Mouse (Mus musculus) midbrain, embryonic 13.5 days (tissue): ENCODE measurements around the gene Tff2. TPM values are rescaled to one million over a fixed set of nuclear protein-coding genes. Genes with fewer than 3 reads are reported as not detected.

ENCODE experiments used
- ATAC-seq: fragments of 200-750 bp; cut with Nextera tagmentation; 2 replicates; pipeline ENCODE4 v1.8.0; 2017; ENCODE audit warnings: mild to moderate bottlenecking, moderate TSS enrichment, moderate library complexity
- H3K27ac ChIP-seq: fragments of 300-500 bp; sonication (generic); 2 replicates; pipeline ENCODE4 v1.5.1; 2015; ENCODE audit warnings: inconsistent platforms, mild to moderate bottlenecking, moderate library complexity
- H3K27me3 ChIP-seq: fragments of 300-500 bp; sonication (generic); 2 replicates; pipeline ENCODE4 v1.6.1; 2015; ENCODE audit warnings: mild to moderate bottlenecking, inconsistent platforms
- H3K36me3 ChIP-seq: fragments of 300-500 bp; sonication (generic); 2 replicates; pipeline ENCODE4 v1.6.1; 2015; ENCODE audit warnings: mild to moderate bottlenecking, inconsistent platforms
- H3K4me1 ChIP-seq: fragments of 300-500 bp; sonication (generic); replicated peaks from 2 replicates; pipeline ENCODE4 v1.6.1; 2015; ENCODE audit warnings: inconsistent platforms
- H3K4me2 ChIP-seq: fragments of 300-500 bp; sonication (generic); replicated peaks from 2 replicates; pipeline ENCODE4 v1.6.1; 2015; ENCODE audit warnings: moderate library complexity, mild to moderate bottlenecking, inconsistent platforms
- H3K4me3 ChIP-seq: fragments of 300-500 bp; sonication (generic); replicated peaks from 2 replicates; pipeline ENCODE4 v1.5.1; 2015; ENCODE audit warnings: mild to moderate bottlenecking, inconsistent platforms
- H3K9ac ChIP-seq: fragments of 300-500 bp; sonication (generic); replicated peaks from 2 replicates; pipeline ENCODE4 v1.6.1; 2015; ENCODE audit warnings: mild to moderate bottlenecking, inconsistent platforms
- H3K9me3 ChIP-seq: fragments of 300-500 bp; sonication (generic); 2 replicates; pipeline ENCODE4 v1.6.1; 2016; ENCODE audit warnings: mild to moderate bottlenecking, inconsistent platforms
- WGBS: fragments of 180-500 bp; shearing (Covaris S2); methylation state at CpG from one replicate; pipeline ENCODE4 v1.1.7; 2015; 5-methylcytosine and 5-hydroxymethylcytosine counted together
- polyA plus RNA-seq: library from polyadenylated mRNA; unstranded; fragments of >200 nt; fragmentation: Nextera tagmentation; extraction: Ambion mirVana; gene quantifications from 2 replicates; pipeline ENCODE4 v1.2.1, GENCODE M21; 2015

Gene Tff2
- polyA plus RNA-seq, 1 experiment from 2014 or later = not detected

GRCm38 (mm10) chr17:31133776-31134175 lies 10.3 kb downstream of the Tff2 start:
- no peak overlapping the region for H3K4me3 ChIP-seq
- peaks cover 8% of the 10 kb centered on the region; the same call in 1 of the 2 replicates for H3K4me1 ChIP-seq
- H3K9ac ChIP-seq = no peak overlapping the region
- no peaks in the 10 kb centered on the region for H3K9me3 ChIP-seq
- 85% methylated on average over 15 of the region's 15 CpGs for WGBS
- no peak overlapping the region for H3K27ac ChIP-seq
- no peaks in the 10 kb centered on the region for H3K36me3 ChIP-seq
- H3K4me2 ChIP-seq = no peak overlapping the region
- no peaks in the 10 kb centered on the region for H3K27me3 ChIP-seq
- ATAC-seq = no peak

DNA sequence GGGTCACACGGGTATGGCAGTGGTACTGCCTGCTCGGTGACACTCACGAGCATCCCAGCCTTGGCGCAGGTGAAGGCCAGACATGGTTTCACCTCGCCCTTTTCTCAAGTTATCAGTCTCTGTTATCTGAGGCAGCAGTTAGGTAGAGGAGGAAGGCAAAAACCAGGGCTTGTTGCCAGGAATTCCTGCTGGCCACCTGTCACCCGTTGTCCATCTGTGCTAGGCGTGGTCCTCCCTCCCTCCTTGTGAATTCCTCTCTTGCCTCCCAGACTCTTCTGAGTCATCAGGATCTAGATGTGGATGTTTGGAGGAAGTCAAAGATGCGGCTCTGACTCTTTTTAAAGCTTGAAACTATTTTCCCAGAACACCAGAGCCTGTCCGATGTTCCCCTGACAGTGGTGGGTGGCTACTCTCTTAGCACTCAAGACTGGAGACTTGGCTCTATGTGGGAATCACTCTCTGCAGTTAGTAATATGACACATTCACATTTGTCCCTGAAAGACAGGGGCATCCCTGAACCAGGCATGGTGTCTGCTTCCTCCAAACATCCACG lies 12.7 kb downstream of the Tff2 start:
- H3K27ac ChIP-seq = no peak overlapping the region
- no peak for ATAC-seq
- H3K4me1 ChIP-seq = peaks cover 8% of the 10 kb centered on the region; the same call in 1 of the 2 replicates
- WGBS = 87% methylated on average over 10 of the region's 10 CpGs
- no peak overlapping the region for H3K4me2 ChIP-seq
- no peaks in the 10 kb centered on the region for H3K27me3 ChIP-seq
- no peak overlapping the region for H3K4me3 ChIP-seq
- H3K9me3 ChIP-seq = no peaks in the 10 kb centered on the region
- no peaks in the 10 kb centered on the region for H3K36me3 ChIP-seq
- H3K9ac ChIP-seq = no peak overlapping the region

- peaks cover 15% of the 10 kb centered on the region for H3K4me1 ChIP-seq
- WGBS = 17% methylated on average over 2 of the region's 2 CpGs
- no peak within 1 kb of the TSS for H3K27ac ChIP-seq
- ATAC-seq = 0 out of 2 replicates have a peak, but pooled peaks have one; percentile 30
- H3K4me2 ChIP-seq = no peak within 1 kb of the TSS
- H3K9ac ChIP-seq = no peak within 1 kb of the TSS
- H3K27me3 ChIP-seq = no peaks in the 10 kb centered on the region
- no peak within 1 kb of the TSS for H3K4me3 ChIP-seq
- no peaks in the 10 kb centered on the region for H3K36me3 ChIP-seq
- no peaks in the 10 kb centered on the region; the same call in 1 of the 2 replicates for H3K9me3 ChIP-seq
Measured at GRCm38 (mm10) chr17:31129452-31129851, 14.6 kb downstream of the Tff2 start, which contains the start of gene Tff3. Gene Tff3, minus strand, starts transcription at chr17:31129646.

DNA sequence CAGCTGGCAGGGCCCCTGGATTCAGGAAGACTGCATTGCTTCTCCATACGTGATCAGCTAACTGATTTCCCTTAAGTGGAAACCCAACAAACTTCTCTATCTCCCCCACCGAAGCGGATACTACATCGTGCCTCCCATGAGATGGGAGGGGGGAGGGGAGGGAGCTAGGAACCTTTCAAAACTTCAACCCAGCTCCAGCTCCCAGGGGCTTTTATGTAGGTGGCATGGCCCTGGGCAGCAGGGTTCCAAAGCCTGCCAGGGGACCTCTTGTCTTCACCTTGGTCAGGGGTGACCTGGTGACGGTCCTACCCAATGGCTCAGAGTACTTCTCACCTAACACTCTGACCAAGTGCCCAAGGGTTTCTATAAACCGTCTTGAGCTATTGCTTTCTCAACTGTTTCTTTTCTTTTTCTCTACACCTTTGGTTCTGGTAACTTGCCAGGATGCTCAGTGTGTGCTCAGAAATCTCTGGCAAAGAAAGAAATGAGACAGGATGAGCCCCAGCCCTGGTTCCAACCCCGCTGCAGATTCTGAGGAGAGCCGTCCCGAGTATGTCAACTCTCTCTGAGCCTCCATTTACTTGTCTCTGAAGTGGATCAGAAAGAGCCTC lies 15.3 kb downstream of the Tff2 start:
- H3K27me3 ChIP-seq = no peaks in the 10 kb centered on the region
- H3K36me3 ChIP-seq = no peaks in the 10 kb centered on the region
- no peaks in the 10 kb centered on the region; the same call in 1 of the 2 replicates for H3K9me3 ChIP-seq
- H3K9ac ChIP-seq = no peak overlapping the region
- no peak overlapping the region for H3K27ac ChIP-seq
- 88% methylated on average over 9 of the region's 9 CpGs for WGBS
- H3K4me1 ChIP-seq = peaks cover 15% of the 10 kb centered on the region
- H3K4me3 ChIP-seq = no peak overlapping the region
- ATAC-seq = no peak
- no peak overlapping the region for H3K4me2 ChIP-seq

GRCm38 (mm10) chr17:31125548-31126266 lies 18.4 kb downstream of the Tff2 start:
- H3K4me3 ChIP-seq = no peak overlapping the region
- peaks cover 15% of the 10 kb centered on the region for H3K4me1 ChIP-seq
- H3K36me3 ChIP-seq = no peaks in the 10 kb centered on the region
- H3K27ac ChIP-seq = 0 out of 2 replicates have a peak overlapping the region, but pooled peaks have one; percentile 14
- H3K9ac ChIP-seq = no peak overlapping the region
- WGBS = 44% methylated on average over 8 of the region's 9 CpGs
- no peaks in the 10 kb centered on the region for H3K27me3 ChIP-seq
- no peak overlapping the region for H3K4me2 ChIP-seq
- no peaks in the 10 kb centered on the region; the same call in 1 of the 2 replicates for H3K9me3 ChIP-seq
- peak; percentile 35; the same call in 1 of the 2 replicates for ATAC-seq

DNA sequence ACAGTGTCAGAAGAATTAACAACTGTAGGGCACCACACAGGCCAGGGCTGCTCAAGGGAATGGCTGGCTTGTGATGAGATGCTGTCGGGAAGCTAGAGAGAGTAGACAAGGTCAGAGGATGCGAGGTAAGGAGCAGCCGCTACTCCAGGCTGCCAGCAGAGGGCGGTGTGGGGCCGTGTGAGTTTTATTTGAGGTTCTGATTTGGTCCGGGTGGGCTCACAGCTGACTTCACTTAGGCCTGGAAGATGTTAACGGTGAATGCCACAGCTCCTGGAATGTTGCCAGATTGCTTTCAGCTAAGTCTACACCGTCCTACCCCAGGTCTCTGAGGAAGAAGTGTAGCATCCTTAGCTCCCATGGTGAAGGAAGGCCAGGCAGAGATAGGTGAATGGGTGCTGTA lies 22.1 kb downstream of the Tff2 start:
- H3K27me3 ChIP-seq = no peaks in the 10 kb centered on the region
- peaks cover 7% of the 10 kb centered on the region for H3K36me3 ChIP-seq
- no peak overlapping the region for H3K27ac ChIP-seq
- no peak overlapping the region for H3K9ac ChIP-seq
- ATAC-seq = no peak
- H3K4me1 ChIP-seq = peaks cover 11% of the 10 kb centered on the region
- H3K4me2 ChIP-seq = no peak overlapping the region
- WGBS = 13% methylated on average over 8 of the region's 8 CpGs
- H3K9me3 ChIP-seq = no peaks in the 10 kb centered on the region; the same call in 1 of the 2 replicates
- no peak overlapping the region for H3K4me3 ChIP-seq

GRCm38 (mm10) chr17:31119429-31119828 lies 24.7 kb downstream of the Tff2 start:
- 10% methylated on average over 7 of the region's 7 CpGs for WGBS

GRCm38 (mm10) chr17:31117946-31118345 lies 26.1 kb downstream of the Tff2 start:
- Histone ChIP-seq H3K27me3 (no peaks in the 10 kb centered on the region), H3K4me2 (no peak overlapping the region), H3K9me3 (no peaks in the 10 kb centered on the region), H3K36me3 (peaks cover 32% of the 10 kb centered on the region), H3K27ac (no peak overlapping the region), H3K9ac (no peak overlapping the region), H3K4me3 (no peak overlapping the region), H3K4me1 (peaks cover 16% of the 10 kb centered on the region)
- no peak for ATAC-seq
- WGBS = 89% methylated on average over 5 of the region's 5 CpGs

More at GRCm38 (mm10) chr17:31119429-31119828, 24.7 kb downstream of the Tff2 start:
- no peak overlapping the region for H3K4me3 ChIP-seq
- H3K9ac ChIP-seq = no peak overlapping the region
- no peaks in the 10 kb centered on the region for H3K27me3 ChIP-seq
- H3K36me3 ChIP-seq = peaks cover 23% of the 10 kb centered on the region
- peak; percentile 75 for ATAC-seq
- 0 out of 2 replicates have a peak, but pooled peaks cover 3% of the 10 kb centered on the region for H3K4me1 ChIP-seq
- no peak overlapping the region for H3K27ac ChIP-seq
- no peaks in the 10 kb centered on the region; the same call in 1 of the 2 replicates for H3K9me3 ChIP-seq
- H3K4me2 ChIP-seq = no peak overlapping the region

- Histone ChIP-seq H3K9ac (no peak overlapping the region), H3K9me3 (no peaks in the 10 kb centered on the region), H3K4me1 (peaks cover 18% of the 10 kb centered on the region), H3K4me3 (no peak overlapping the region), H3K4me2 (no peak overlapping the region), H3K27ac (no peak overlapping the region), H3K27me3 (no peaks in the 10 kb centered on the region), H3K36me3 (peaks cover 49% of the 10 kb centered on the region)
- 71% methylated on average over 6 of the region's 6 CpGs for WGBS
- no peak for ATAC-seq
Measured at GRCm38 (mm10) chr17:31116063-31116462, 28.0 kb downstream of the Tff2 start.

GRCm38 (mm10) chr17:31113191-31113856 lies 30.8 kb downstream of the Tff2 start:
- Histone ChIP-seq H3K27me3 (no peaks in the 10 kb centered on the region), H3K36me3 (peaks cover 75% of the 10 kb centered on the region), H3K4me3 (no peak overlapping the region), H3K9ac (no peak overlapping the region), H3K4me1 (peaks cover 15% of the 10 kb centered on the region), H3K4me2 (no peak overlapping the region), H3K9me3 (no peaks in the 10 kb centered on the region), H3K27ac (peak overlapping the region; percentile 61)
- peak; percentile 19; the same call in 1 of the 2 replicates for ATAC-seq
- WGBS = 16% methylated on average over 9 of the region's 9 CpGs

DNA sequence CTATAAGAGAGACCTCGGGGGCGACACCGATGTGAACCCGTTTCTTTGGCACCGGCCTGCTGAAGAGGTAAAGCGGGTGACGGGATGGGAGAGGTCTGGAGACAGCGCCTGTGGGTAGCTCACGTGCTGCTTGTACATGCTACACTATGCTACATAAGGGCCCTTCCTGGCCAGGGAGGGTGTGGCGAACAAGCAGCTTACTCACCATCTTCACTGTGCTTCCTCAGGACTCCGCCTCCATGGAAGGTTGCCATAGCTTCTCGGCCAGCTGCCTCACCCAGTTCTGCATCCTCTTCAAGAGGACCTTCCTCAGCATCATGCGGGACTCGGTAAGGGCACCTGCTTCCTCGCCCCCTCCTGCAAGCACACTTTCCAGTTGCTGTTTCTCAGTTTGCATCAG lies 35.7 kb downstream of the Tff2 start:
- Histone ChIP-seq H3K27ac (no peak overlapping the region), H3K36me3 (peaks cover 71% of the 10 kb centered on the region)
- 92% methylated on average over 15 of the region's 15 CpGs for WGBS

More for the DNA sequence above, 35.7 kb downstream of the Tff2 start:
- ATAC-seq = no peak
- Histone ChIP-seq H3K4me2 (no peak overlapping the region), H3K4me1 (peaks cover 7% of the 10 kb centered on the region), H3K9me3 (no peaks in the 10 kb centered on the region), H3K27me3 (no peaks in the 10 kb centered on the region), H3K4me3 (no peak overlapping the region), H3K9ac (no peak overlapping the region)
